Mouse (Mus musculus): ENCODE measurements around the gene Nsd2. TPM values are rescaled to one million over a fixed set of nuclear protein-coding genes. Genes with fewer than 3 reads are reported as not detected.

Nsd2 gene
- polyA plus RNA-seq, 1 experiment from 2014 or later = 48.6 TPM

GRCm38 (mm10) chr5:33816008-33816725 is 4.4 kb upstream of the Nsd2 start:
- H3K9ac ChIP-seq (ENCODE audit: low read depth, low read length) = no peak overlapping the region
- H3K36me3 ChIP-seq (ENCODE audit: control insufficient read depth, insufficient read depth, low read length) = no peaks in the 10 kb centered on the region
- H3K4me2 ChIP-seq = no peak overlapping the region
- no peak for ATAC-seq (replicated peaks; ENCODE audit: low FRiP score)
- WGBS = 59% methylated on average over 6 of the region's 6 CpGs
- H3K4me3 ChIP-seq (ENCODE audit: low read depth, low read length) = no peak overlapping the region
- no peaks in the 10 kb centered on the region for H3K9me3 ChIP-seq (ENCODE audit: control insufficient read depth, low read length)
- no peak overlapping the region for H3K27ac ChIP-seq (ENCODE audit: low read depth, low read length)
- no peak for DNase-seq (ENCODE audit: low spot score)
- H3K27me3 ChIP-seq (replicated peaks; ENCODE audit: control insufficient read depth, insufficient read depth, low read length) = no peaks in the 10 kb centered on the region
- peaks cover 26% of the 10 kb centered on the region for H3K4me1 ChIP-seq (replicated peaks; ENCODE audit: control insufficient read depth, insufficient read depth, low read length)

GRCm38 (mm10) chr5:33818104-33818503 is 2.4 kb upstream of the Nsd2 start:
- H3K9ac ChIP-seq (ENCODE audit: low read depth, low read length) = no peak overlapping the region
- H3K27me3 ChIP-seq (replicated peaks; ENCODE audit: control insufficient read depth, insufficient read depth, low read length) = no peaks in the 10 kb centered on the region
- no peak overlapping the region for H3K27ac ChIP-seq (ENCODE audit: low read depth, low read length)
- ATAC-seq (replicated peaks; ENCODE audit: low FRiP score) (no peak), DNase-seq (ENCODE audit: low spot score) (no peak)
- H3K4me1 ChIP-seq (replicated peaks; ENCODE audit: control insufficient read depth, insufficient read depth, low read length) = peaks cover 32% of the 10 kb centered on the region
- H3K36me3 ChIP-seq (ENCODE audit: control insufficient read depth, insufficient read depth, low read length) = no peaks in the 10 kb centered on the region
- H3K4me3 ChIP-seq (ENCODE audit: low read depth, low read length) = no peak overlapping the region
- H3K4me2 ChIP-seq = no peak overlapping the region
- no peaks in the 10 kb centered on the region for H3K9me3 ChIP-seq (ENCODE audit: control insufficient read depth, low read length)
- WGBS = 47% methylated on average over 5 of the region's 5 CpGs

GRCm38 (mm10) chr5:33819141-33819875 is 1.2 kb upstream of the Nsd2 start:
- Histone ChIP-seq H3K27me3 (replicated peaks; ENCODE audit: control insufficient read depth, insufficient read depth, low read length) (no peaks in the 10 kb centered on the region), H3K27ac (ENCODE audit: low read depth, low read length) (peak overlapping the region; percentile 97), H3K9ac (ENCODE audit: low read depth, low read length) (peak overlapping the region; percentile 98), H3K4me1 (replicated peaks; ENCODE audit: control insufficient read depth, insufficient read depth, low read length) (peaks cover 36% of the 10 kb centered on the region), H3K4me3 (ENCODE audit: low read depth, low read length) (peak overlapping the region; percentile 98), H3K36me3 (ENCODE audit: control insufficient read depth, insufficient read depth, low read length) (no peaks in the 10 kb centered on the region), H3K9me3 (ENCODE audit: control insufficient read depth, low read length) (no peaks in the 10 kb centered on the region), H3K4me2 (peak overlapping the region; percentile 90)
- WGBS = 21% methylated on average over 9 of the region's 9 CpGs
- DNase-seq (ENCODE audit: low spot score) (peak; percentile 34), ATAC-seq (replicated peaks; ENCODE audit: low FRiP score) (peak; percentile 27; the same call in 1 of the 2 replicates)

- Histone ChIP-seq H3K4me3 (ENCODE audit: low read depth, low read length) (peak overlapping the region; percentile 98), H3K4me2 (peak overlapping the region; percentile 90), H3K27ac (ENCODE audit: low read depth, low read length) (peak overlapping the region; percentile 97), H3K9ac (ENCODE audit: low read depth, low read length) (peak overlapping the region; percentile 98), H3K36me3 (ENCODE audit: control insufficient read depth, insufficient read depth, low read length) (no peaks in the 10 kb centered on the region), H3K9me3 (ENCODE audit: control insufficient read depth, low read length) (no peaks in the 10 kb centered on the region), H3K27me3 (replicated peaks; ENCODE audit: control insufficient read depth, insufficient read depth, low read length) (no peaks in the 10 kb centered on the region), H3K4me1 (replicated peaks; ENCODE audit: control insufficient read depth, insufficient read depth, low read length) (peaks cover 35% of the 10 kb centered on the region)
- DNase-seq (ENCODE audit: low spot score) = peak; percentile 80
- peak; percentile 48 for ATAC-seq (replicated peaks; ENCODE audit: low FRiP score)
- WGBS = under 1% methylated on average over 99 of the region's 121 CpGs
Measured at GRCm38 (mm10) chr5:33820733-33821621, 452 bp downstream of the Nsd2 start.

- ATAC-seq (replicated peaks; ENCODE audit: low FRiP score) = no peak
- H3K4me2 ChIP-seq = peak overlapping the region; percentile 90
- no peaks in the 10 kb centered on the region for H3K27me3 ChIP-seq (replicated peaks; ENCODE audit: control insufficient read depth, insufficient read depth, low read length)
- no peaks in the 10 kb centered on the region for H3K36me3 ChIP-seq (ENCODE audit: control insufficient read depth, insufficient read depth, low read length)
- H3K4me3 ChIP-seq (ENCODE audit: low read depth, low read length) = peak overlapping the region; percentile 98
- H3K4me1 ChIP-seq (replicated peaks; ENCODE audit: control insufficient read depth, insufficient read depth, low read length) = peaks cover 25% of the 10 kb centered on the region
- H3K9me3 ChIP-seq (ENCODE audit: control insufficient read depth, low read length) = no peaks in the 10 kb centered on the region
- DNase-seq (ENCODE audit: low spot score) = peak; percentile 4
- no peak overlapping the region for H3K27ac ChIP-seq (ENCODE audit: low read depth, low read length)
- H3K9ac ChIP-seq (ENCODE audit: low read depth, low read length) = peak overlapping the region; percentile 46; the same call in 1 of the 2 replicates
- 49% methylated on average over 2 of the region's 2 CpGs for WGBS
Measured at GRCm38 (mm10) chr5:33821901-33822427, 1.4 kb downstream of the Nsd2 start.

GRCm38 (mm10) chr5:33822456-33822855 is 1.9 kb downstream of the Nsd2 start:
- no peak for ATAC-seq (replicated peaks; ENCODE audit: low FRiP score)
- no peaks in the 10 kb centered on the region for H3K9me3 ChIP-seq (ENCODE audit: control insufficient read depth, low read length)
- no peaks in the 10 kb centered on the region for H3K36me3 ChIP-seq (ENCODE audit: control insufficient read depth, insufficient read depth, low read length)
- peak; percentile 11 for DNase-seq (ENCODE audit: low spot score)
- H3K4me1 ChIP-seq (replicated peaks; ENCODE audit: control insufficient read depth, insufficient read depth, low read length) = peaks cover 22% of the 10 kb centered on the region
- no peak overlapping the region for H3K9ac ChIP-seq (ENCODE audit: low read depth, low read length)
- H3K4me2 ChIP-seq = peak overlapping the region; percentile 90
- no peak overlapping the region for H3K27ac ChIP-seq (ENCODE audit: low read depth, low read length)
- no peaks in the 10 kb centered on the region for H3K27me3 ChIP-seq (replicated peaks; ENCODE audit: control insufficient read depth, insufficient read depth, low read length)
- H3K4me3 ChIP-seq (ENCODE audit: low read depth, low read length) = no peak overlapping the region
- 40% methylated on average over 3 of the region's 3 CpGs for WGBS

- H3K4me1 ChIP-seq (replicated peaks; ENCODE audit: control insufficient read depth, insufficient read depth, low read length) = peaks cover 10% of the 10 kb centered on the region
- H3K9me3 ChIP-seq (ENCODE audit: control insufficient read depth, low read length) = no peaks in the 10 kb centered on the region
- 0 out of 2 replicates have a peak, but pooled peaks cover 2% of the 10 kb centered on the region for H3K36me3 ChIP-seq (ENCODE audit: control insufficient read depth, insufficient read depth, low read length)
- H3K4me3 ChIP-seq (ENCODE audit: low read depth, low read length) = no peak overlapping the region
- H3K9ac ChIP-seq (ENCODE audit: low read depth, low read length) = no peak overlapping the region
- no peaks in the 10 kb centered on the region for H3K27me3 ChIP-seq (replicated peaks; ENCODE audit: control insufficient read depth, insufficient read depth, low read length)
- ATAC-seq (replicated peaks; ENCODE audit: low FRiP score) = no peak
- no peak overlapping the region for H3K27ac ChIP-seq (ENCODE audit: low read depth, low read length)
- no peak overlapping the region for H3K4me2 ChIP-seq
- no peak for DNase-seq (ENCODE audit: low spot score)
Measured at GRCm38 (mm10) chr5:33826001-33826400, 5.5 kb downstream of the Nsd2 start.

- Histone ChIP-seq H3K9ac (ENCODE audit: low read depth, low read length) (no peak overlapping the region), H3K4me2 (no peak overlapping the region), H3K4me3 (ENCODE audit: low read depth, low read length) (no peak overlapping the region), H3K4me1 (replicated peaks; ENCODE audit: control insufficient read depth, insufficient read depth, low read length) (peaks cover 3% of the 10 kb centered on the region), H3K9me3 (ENCODE audit: control insufficient read depth, low read length) (no peaks in the 10 kb centered on the region), H3K27ac (ENCODE audit: low read depth, low read length) (no peak overlapping the region), H3K27me3 (replicated peaks; ENCODE audit: control insufficient read depth, insufficient read depth, low read length) (no peaks in the 10 kb centered on the region), H3K36me3 (ENCODE audit: control insufficient read depth, insufficient read depth, low read length) (0 out of 2 replicates have a peak, but pooled peaks cover 2% of the 10 kb centered on the region)
- DNase-seq (ENCODE audit: low spot score) (no peak), ATAC-seq (replicated peaks; ENCODE audit: low FRiP score) (no peak)
- WGBS = 91% methylated on average over 8 of the region's 8 CpGs
Measured at GRCm38 (mm10) chr5:33828107-33828506, 7.6 kb downstream of the Nsd2 start.
